Mouse (Mus musculus) spleen, adult 12 weeks (tissue): ENCODE data around the gene Arhgap18.
A peak's percentile ranks its signal among the peaks of the same experiment; 100 is the strongest.

Experiments
- DNase-seq: peaks from one replicate; pipeline ENCODE4 v3.0.0; 2022; ENCODE audit warnings: low spot score

Arhgap18 gene

DNA sequence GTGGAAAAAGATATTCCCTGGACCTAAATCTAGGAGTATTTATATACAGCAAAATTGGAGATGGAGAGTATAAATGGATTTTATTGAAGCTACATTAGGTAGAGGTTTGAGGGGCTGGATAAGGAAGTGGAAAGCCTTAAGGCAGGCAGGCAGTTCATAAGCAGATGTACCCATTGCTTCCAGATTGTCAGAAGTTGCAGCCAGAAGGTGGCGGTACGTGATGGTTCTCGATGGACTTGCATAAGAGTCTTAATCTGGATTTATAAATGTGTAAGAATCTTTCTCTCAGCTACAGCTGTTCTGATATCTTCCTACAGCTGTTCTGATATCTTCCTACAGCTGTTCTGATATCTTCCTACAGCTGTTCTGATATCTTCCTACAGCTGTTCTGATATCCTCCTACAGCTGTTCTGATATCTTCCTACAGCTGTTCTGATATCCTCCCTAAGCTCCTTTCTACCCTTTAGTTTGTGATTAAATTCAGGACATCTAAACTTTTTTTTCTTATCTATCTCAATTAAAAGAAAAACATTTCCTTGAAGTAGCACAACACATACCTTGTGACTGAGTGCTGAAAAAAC, 79.5 kb downstream of the Arhgap18 start:
- no peak for DNase-seq

DNA sequence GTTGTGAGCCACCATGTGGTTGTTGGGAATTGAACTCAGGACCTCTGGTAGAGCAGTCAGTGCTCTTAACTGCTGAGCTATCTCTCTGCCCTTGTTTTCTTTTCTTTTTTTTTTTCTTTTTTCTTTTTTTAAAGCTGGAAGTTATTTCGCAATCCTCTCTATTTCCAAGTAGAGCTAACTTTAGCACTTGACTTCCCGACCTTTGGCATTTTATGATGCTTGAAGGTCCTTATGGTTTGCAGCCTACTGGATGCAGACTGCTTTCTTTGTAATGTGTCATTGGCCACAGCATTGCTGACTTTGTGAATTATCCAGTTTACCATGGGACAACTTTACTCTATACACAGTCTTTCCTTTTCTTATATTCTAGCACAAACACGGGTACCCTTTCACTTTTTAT, 80.2 kb downstream of the Arhgap18 start:
- DNase-seq: no peak

DNA sequence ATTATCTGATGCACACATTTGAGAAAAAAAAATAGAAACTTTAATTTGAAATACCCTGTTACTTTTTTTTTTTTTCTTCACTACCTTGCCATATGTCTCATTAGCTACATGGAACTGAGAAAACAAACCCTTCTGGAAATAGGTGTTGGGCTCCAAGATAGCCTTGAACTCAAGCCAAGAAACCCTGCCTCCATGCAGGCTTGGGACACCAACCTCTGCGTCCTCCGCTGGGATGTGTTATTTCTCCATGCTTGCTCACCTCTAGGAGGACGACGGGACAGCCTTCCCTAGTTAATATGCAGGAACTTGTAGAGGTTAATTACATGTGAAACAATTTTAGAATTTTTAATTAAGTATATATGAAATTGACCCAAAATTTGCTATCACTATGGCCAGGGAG, 96.1 kb downstream of the Arhgap18 start:
- no peak for DNase-seq

DNA sequence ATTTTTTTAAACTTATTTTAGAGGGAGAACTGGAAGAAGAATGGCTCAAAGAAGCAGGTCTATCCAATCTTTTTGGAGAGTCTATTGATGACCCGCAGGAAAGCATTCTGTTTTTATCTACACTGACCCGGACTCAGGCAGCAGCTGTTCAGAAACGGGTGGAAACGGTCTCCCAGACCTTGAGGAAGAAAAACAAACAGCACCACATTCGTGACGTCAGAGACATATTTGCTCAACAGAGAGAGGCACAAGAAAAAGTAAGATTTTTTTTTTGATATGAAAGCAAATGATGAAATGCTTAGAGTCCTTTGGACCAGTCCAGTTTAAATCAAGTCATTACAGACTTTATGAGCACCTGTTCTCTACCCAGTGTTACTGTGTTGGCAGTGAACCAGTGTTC, 96.6 kb downstream of the Arhgap18 start:
- no peak for DNase-seq

DNA sequence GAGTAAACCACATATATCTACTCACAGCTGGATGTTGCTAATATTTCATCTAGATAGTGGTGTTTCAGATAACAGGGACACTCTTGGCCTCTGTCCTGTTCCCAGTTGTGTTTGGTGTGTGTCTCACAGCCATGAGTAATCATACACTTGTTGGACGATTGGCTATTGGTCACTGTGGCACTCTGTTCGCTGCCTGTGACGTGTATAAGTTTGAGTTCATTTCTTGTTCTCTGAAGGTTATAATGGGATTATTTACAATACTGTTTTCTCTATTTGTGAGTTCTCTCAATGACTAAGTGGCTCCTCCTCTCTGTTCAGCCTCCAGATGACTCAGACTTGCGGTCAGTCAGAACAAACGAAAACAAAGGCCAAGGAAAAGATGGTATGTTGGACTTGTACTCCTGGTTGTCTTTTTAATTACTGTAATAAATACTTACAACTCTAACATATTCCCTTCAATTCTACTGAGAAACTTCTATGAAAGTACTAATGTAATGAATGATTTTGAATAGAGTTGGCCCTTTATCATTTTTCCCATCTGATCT, 101.4 kb downstream of the Arhgap18 start:
- no peak for DNase-seq

DNA sequence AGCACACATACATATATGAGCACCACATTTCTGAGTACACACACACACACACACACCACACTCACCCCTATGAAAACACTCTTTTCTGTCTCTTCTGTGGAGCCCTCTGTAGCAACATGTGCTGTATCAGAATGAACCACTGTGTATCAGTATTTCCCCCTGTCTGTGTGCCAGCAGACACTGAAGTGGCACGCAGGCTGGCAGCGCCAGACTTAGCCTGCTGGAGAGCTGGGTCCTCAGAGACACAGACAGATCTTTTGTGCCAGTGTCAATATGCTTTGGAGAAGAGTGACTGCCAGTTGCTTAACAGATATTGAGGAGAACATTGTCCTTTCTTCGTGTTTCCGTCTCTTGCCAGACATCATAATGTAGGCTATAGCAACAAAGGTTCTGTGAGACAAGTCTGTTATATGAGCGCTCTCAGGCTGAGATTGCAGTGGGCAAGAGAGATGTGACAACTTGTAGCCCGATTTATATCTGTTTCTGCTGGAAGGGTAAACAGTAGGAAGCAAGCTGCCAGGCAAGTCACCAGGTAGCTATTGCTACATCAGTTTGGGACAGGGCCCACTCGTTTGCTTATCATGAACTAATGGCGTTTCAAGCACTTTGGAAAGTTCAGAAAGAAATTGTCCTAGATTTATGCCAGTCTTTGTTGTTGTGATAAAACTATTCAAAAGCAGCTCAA, 102.8 kb downstream of the Arhgap18 start:
- DNase-seq: no peak

DNA sequence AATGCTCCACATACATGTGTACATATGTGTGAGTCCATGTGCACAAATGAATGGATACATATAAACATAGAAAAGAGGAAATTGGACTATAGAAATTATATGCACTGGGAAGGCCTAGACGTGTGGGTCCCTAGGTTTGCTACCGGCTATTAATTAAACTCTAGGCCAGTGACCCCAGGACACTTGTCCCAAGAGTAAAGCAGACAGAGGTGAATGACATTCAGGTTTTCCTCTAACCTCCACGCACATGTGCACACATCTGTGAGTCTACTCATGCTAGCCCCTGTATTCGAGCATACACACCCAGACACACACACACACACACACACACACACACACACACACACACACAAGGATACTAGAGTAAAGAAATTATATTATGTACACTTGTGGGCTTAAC, 104.4 kb downstream of the Arhgap18 start:
- DNase-seq: no peak

DNA sequence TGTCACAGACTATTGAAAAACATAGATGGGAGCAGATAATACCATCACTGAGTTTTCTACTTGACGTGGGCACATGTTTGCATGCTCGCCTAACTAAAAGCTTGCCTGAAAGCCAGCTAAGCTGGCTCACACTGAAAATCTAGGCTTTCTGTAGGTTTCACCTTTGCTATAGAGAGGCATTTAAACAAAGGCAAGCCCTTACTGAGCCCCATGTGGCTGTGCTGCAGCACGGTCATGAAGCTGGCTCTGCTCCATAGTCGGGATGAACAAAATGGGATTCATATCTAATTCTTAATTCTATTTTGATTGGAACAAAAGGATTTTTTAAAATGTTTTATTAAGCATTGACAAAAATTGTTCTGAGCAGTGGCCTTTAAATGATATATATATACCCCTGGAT, 105.3 kb downstream of the Arhgap18 start:
- no peak for DNase-seq

DNA sequence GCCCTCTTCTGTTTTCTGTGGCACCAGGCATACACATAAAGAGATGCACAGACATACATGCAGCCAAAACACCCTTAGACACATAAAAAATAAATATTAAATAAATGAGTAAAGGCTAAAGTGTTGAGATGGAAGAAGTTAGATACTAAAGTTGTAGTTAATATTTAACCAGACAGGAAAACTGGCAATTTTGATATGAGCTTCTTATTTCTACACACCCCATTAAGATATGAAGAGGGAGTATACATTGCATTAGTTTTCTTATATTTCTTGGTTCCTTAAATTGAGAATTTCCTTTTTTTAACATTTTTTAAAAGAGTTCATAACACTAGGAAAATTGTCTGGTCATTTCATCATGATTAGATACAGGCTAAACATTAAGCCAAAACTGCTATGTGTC, 108.0 kb downstream of the Arhgap18 start:
- no peak for DNase-seq

DNA sequence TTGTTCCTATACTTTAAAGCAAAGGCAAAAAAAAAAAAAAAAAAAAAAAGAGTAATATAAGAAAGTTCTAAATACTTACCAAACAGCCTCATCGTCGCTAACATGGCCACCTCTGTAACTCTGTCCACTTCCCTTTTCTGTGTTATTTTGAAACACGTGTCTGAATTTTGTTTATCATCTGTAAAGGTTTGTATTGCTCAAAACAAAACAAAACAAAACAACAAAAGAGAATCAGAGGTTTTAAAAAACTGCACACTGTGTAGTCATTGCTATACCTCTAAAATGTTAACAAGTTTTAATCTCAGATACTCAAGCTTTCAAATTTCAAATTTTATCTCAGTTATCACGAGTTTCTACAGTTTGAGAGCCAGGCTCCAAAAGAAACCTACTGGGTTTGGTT, 109.0 kb downstream of the Arhgap18 start:
- no peak for DNase-seq

DNA sequence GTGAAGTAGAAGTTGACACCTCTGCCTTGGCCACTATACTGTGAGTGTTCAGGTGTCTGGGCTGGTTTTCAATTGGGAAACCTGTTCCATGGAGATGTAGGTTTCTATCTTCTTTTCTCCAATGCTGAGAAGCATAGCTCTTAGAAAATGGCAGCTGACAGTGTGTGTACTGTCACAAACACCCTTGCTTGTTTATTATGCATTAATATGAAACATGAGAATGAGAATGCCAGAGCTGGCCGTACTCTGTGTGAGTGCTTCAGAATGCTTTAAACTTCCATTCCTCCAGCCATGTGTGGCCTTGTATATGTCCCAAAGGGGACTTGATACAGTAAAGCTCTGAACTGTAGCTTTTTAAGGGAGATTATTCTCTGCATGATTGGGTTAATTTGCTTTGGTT, 110.8 kb downstream of the Arhgap18 start:
- DNase-seq: no peak

DNA sequence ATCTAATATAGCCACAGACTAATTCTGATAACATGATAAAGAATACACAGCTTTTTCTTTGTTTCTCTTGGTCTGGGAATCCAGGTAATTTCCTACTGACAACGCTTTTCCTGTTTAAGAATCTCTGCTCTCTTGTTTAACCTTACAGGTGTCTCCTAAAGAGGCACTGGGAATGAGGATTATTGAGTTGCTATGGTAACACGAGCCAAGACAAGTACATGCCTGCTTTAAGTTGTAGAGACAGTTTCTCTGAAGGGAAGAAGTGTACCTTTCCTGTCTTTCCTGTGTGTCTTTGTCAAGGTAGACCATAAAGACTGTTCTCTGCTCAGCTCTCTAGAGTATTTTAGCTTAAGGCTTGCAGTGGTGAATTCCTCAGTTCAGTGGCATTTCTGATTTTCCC, 117.6 kb downstream of the Arhgap18 start:
- DNase-seq: no peak

DNA sequence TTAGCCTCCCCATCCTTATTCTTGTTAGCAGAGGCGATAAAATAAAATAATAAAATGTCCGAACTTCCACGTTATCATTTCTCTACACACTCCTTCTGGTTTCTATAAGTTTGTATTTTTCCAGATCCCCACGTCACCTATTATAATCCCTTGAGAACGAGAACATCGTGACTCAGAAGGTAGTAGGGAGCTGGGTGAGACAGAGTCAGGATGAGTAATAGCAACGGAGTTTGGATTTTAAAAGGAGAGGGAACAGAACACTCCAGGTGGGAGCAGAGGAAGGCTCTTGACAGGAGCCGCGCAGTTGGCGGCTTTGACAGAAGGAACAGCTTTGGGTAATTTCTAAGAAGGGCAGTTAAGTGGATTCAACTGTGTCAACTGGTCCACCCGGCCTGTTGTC, 124.1 kb downstream of the Arhgap18 start:
- DNase-seq: no peak

DNA sequence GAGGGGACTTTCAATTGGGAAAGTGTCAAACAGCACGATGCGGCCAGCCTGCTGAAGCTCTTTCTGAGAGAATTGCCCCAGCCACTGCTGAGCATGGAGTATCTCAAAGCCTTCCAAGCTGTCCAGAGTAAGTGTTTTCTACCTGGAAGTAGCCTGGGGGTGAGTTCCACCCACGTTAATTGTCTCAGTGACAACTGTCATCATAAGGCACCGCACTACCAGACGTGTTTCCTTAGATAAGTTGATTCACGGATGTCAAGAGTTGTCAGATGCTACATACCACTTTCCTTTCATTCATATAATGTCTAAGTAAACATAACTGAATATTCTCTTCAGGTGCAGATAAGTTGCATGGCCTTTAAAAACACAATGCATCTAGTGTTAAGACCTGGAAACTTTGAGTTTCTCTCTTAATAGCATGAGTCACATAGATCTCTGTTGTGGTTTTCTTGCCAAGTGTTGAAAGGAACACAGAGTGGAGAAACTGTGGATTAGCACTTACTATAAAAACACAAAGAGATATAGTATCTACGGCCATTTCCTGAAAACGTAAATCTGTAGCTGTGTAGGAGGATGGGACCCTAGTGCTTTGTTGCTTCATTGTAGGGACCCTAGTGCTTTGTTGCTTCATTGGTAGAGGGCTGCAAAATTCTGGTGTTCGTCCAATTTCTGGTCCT, 125.8 kb downstream of the Arhgap18 start:
- DNase-seq: no peak

DNA sequence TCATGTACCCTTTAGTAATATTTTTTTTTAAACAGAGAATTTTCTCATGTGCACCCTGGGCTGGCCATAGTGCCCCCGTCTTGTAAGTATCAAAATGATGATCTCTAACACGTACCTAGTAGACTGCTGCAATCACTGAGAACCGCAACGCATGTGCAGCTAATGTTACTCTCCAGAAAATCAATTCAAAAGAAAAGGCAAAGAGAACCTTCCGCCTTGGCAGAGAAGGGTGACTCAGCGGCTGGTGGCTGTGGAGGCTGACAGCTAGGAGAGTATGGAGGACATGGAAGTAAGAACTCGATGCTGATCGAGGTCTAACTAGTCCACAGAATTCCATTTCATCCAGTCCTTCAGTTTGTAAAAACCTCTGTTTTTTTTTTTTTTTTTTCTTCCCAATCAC, 131.7 kb downstream of the Arhgap18 start:
- DNase-seq: no peak

DNA sequence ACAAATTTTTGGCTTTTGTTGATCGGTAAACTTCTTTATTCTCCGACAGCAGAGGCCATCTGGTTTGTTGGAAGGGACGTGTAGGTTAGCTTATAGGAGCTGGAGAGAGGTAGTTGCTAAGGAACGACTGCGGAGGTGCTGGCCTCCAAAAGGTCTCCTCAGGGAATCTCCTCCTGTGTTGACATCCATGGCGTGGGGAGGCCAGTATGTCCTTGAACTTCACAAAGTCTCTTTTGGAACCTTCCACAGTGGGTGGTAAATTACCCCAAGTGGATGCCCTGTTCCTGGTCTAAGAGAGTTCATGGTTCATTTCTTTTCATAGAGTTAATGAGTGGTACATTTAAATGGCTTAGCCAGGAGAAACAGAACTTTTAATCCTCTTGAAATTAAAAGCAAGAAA, 136.0 kb downstream of the Arhgap18 start:
- no peak for DNase-seq

DNA sequence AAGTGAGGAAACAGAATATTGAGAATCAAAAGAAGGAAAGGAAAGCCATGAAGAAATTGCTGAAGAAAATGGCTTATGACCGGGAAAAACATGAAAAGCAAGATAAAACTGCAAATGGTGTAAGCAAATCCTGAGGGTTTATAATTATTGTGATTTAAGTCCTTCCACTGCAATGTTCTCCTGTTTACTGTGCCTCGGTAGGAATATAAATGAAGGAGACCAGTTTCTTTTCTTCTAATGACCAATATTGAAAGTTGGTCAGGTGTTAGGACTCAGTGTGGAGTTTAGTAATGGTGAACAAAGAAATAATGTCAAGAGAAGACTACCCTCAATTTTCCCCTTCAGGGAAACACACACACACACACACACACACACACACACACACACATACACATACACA, 136.5 kb downstream of the Arhgap18 start:
- DNase-seq: no peak

DNA sequence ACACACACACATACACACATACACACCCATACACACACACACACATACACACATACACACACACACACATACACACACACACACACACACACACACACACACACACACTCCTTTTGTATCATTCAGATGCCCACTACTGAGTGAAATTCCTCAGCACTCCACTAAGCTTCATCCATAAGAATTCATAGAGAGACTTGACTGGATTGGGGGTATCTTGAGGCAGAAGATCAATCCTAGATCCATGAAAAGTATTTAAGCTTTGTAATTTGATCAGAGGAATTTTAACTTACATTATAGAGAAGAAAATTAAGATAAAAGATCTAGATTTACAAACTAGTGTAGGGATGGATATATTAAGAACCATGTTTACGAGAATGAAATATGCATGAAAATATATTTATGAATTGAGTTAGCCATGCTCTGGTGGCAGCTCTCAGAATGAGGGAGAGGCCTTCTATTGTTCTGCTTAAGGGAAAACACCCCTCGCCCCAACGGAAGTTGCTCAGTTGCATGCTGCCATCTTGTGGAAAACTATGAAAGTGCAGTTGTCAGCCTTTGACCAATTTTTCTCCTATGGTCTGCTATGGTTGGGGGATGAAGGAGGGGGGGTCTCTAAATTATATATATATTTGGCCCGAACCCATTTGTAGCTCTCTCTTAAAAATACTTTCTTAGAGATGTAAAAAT, 137.2 kb downstream of the Arhgap18 start:
- DNase-seq: peak; percentile 16

DNA sequence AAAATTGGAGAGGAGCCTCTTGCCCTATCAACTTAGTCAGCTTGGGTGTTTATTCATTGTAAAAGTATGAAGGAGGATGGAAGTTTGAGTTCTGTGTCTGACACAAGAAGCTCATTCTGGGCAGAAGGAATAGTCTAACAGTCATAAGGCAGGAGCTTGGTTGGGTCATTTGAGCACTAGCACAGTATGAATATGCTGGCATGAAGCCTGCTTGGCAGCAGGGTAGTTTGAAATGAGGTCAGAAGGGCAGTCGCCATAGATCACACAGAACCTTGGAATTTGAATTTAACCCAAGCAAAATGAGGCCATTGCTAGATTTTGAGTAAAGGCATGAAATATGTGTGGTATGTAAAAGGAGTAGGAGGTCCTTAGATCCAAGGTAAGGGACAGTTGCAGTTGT, 139.9 kb downstream of the Arhgap18 start:
- no peak for DNase-seq

DNA sequence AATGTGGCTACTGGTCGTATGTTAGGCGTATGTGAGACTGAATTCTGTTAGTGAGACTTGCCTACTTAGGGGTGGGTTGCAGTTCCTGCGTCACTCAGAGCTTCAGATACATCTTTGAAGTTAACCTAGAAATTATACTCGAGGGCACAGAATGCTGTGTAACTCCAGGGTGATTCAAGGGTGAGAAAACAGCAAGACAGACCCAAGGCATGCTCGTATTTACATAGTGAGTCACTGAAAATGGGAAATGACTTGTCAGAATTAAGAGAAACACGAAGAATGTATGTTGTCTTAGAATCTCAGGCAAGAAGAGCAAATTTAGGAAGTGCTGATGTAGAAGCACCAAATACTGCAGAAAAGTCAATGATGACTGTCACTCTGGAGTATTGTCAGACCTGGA, 142.5 kb downstream of the Arhgap18 start:
- no peak for DNase-seq

DNA sequence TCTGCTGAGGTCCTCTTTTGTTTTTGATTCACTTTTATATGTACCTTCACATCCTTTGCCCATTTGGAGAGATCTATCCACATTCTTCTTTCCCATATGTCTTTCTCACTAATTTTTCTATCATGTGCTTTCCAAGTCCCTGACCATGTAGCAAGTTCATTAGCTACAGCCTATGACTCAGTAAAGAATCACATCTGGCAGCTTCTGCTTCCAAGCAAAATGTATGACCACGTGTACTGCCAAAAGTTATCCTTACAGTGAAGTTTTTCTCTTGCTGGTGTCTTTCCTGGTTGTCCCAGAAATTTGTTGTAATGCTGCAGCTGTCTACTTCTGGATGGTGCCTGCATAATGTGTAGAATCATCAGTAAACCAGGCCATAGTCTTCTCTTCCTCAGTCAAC, 147.2 kb downstream of the Arhgap18 start:
- no peak for DNase-seq

DNA sequence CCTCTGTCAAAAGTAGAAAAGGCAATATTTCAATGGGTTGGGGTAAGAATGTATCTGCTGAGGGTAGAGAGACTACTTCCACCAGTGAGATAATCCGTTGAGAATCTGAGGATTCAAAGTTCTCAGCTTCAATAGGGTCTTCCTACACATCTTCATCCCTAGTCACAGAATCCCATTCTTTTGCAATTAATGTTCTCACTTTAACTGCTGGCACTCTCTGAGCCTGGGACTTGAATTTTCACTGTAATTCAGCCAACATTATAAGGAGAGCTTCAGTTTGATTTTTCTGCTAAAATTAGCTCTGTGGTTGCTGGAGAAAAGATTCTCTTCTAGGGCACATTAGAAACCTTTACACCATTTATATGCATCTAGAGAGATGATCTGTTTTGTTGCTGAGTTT, 150.6 kb downstream of the Arhgap18 start:
- no peak for DNase-seq

DNA sequence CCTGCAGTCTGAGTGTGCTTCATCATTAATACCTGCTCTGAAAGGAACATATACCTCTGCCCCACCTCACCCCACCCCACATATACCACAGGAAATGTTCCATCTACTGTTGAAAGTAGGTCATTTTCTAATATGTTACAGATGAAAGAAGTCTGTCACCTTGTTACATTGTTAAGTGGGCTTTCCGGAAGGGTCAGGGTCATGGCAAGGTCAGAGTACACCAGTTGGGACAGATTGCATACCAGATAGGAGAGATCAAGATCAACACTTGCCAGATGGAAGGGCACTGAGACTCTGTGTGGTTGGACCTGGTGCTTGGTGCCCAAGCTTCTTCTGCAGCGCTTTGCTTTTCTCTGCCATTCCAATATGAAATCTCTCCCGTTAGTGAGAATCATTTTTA, 158.0 kb downstream of the Arhgap18 start:
- DNase-seq: no peak
